Mouse (Mus musculus): ENCODE results near the gene Pde4c.
A peak's percentile ranks its signal among the peaks of the same experiment; 100 is the strongest.

Gene Pde4c

DNA sequence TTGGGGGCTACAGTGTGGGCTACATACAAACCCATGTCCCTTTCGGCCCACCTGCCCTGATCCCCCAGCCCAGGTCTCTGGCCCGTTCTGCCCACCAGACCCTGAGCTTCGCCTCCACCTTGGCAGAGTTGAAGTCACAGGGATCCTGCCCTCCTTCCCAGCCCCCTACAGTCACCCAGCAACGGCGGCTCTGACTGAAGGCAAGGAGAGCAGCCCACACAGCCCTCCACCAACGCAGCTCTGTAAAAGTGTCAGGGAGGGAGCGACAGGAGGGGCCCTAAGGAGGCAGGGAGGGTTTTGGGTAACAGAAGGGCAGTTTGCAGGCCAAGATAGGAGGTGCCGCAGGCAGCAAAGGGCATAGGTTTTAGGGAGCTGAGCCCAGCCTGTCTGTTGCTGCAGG, 67.3 kb downstream of the Pde4c start:
- DNase-seq (ENCODE audit: low spot score), result no peak

GRCm38 (mm10) chr8:70791294-70791701, 67.8 kb downstream of the Pde4c start:
- no peak for DNase-seq (ENCODE audit: low spot score)

GRCm38 (mm10) chr8:70791975-70792691, 68.6 kb downstream of the Pde4c start:
- peak; percentile 96 for DNase-seq (ENCODE audit: low spot score)

DNA sequence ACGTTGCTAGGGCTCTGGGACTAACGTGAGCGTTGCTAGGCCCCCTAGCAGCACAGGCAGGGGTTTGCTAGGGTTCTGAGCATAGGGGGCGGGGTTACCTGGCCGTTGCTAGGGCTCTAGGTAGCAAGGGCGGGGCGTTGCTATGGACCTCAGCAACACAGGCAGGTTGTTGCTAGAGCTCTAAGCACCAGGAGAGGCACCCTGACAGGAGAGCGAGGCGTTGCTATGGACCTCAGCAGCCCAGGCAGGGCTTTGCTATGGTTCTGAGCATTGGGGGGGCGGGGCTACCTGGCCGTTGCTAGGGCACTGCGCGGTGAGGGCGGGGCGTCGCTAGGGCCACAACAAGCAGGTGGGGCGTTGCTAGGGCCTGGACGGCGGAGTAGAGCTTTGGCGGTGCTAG, 69.2 kb downstream of the Pde4c start:
- no peak for DNase-seq (ENCODE audit: low spot score)

DNA sequence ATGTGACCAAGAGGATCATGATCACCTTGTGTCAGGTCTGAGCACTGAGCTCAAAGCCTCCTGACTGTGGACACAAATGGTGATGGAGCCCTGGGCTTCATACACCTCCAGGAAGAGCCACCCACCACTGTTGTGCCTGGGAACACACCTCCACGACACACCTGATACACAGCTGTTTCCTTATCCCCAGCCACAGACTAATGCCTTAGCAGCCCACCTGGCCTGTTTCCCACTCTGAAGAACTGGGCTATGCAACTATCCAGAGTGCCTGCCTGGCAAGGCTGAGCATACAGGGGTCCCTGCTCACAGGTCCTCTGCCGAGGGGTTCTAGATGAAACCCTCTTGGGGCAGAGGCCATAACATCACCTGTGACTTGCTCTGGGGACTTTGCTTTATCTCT, 70.7 kb downstream of the Pde4c start:
- no peak for DNase-seq (ENCODE audit: low spot score)

GRCm38 (mm10) chr8:70795370-70795769, 71.8 kb downstream of the Pde4c start:
- no peak for DNase-seq (ENCODE audit: low spot score)

- DNase-seq (ENCODE audit: low spot score), result no peak
Observed at GRCm38 (mm10) chr8:70796403-70797080, 73.0 kb downstream of the Pde4c start.

GRCm38 (mm10) chr8:70797081-70798070, 73.9 kb downstream of the Pde4c start:
- DNase-seq (ENCODE audit: low spot score), result peak; percentile 87

DNA sequence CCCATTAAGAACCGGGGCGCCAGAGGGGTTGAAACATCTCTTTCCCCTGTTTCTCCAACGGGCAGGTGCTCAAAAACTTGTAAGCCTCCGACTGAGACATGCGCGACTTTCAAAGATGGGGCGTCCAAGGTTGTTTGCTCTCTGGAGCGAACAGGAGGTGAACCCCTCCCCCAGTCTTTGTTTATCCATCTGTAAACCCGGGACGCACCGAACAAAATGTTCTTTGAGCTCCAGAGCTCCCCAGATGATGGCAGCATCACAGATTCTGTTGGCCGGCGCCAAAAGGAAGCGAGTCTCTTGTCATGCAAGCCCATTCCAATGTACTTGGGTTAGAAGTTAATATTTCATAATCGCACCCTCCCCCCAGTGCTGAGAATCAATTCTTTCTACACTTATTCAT, 74.8 kb downstream of the Pde4c start:
- no peak for DNase-seq (ENCODE audit: low spot score)

DNA sequence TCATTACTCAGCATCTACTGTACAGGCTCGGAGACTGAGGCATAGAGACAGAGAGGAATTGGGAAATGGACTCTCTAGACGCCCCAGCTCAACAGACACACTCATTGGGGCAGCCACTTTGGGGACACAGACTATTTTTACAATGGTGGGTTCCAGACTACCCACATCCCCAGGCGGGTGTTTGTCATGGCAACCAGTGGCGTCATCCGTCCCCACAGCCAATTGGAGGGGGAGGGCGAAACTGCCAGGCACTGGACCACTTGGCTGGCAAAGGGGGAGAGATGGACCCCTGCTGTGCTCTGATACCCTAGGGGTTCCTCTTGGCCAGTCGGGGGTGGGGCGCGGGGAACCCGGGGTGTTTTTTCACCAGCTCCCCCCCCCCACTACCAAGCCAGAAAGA, 77.1 kb downstream of the Pde4c start:
- no peak for DNase-seq (ENCODE audit: low spot score)

Data from layer of hippocampus, adult 9-10 months (tissue).